Mouse (Mus musculus) liver, adult 2 months (tissue): ENCODE measurements around the gene Pitpna.

Source experiments
- CTCF ChIP-seq: fragments of 200-500 bp; IDR thresholded peaks from 2 replicates; pipeline ENCODE4 v1.5.1; 2011; ENCODE audit warnings: low read depth, low read length, control low read depth
- POLR2A ChIP-seq: fragments of 200-500 bp; IDR thresholded peaks from 2 replicates; pipeline ENCODE4 v1.6.1; 2011; ENCODE audit warnings: low read length, control low read depth; ENCODE audit not compliant: insufficient read depth; ENCODE audit errors: extremely low read depth

DNA sequence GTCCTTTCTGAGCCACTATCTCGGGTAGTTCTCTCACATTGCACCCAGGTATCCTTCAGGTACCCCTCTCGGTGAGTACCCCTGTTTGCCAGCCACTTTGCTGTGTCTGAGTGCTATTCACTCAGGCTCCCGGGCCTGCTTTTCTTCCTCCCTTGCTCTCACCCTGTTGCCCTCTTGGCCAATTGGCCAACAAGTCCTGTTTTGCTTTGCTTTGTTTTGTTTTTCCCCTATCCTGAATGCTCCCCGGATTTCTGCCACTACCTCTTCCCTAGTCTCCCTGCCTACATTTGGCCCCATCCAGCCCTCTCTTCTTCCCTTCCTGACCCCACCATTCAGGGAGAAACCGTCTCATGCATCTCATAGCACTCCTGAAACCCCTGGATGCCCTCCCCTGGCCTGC lies 1.9 kb upstream of the Pitpna start:
- TF ChIP-seq POLR2A: no peak
- no peak for TF ChIP-seq CTCF
